Mouse (Mus musculus) hindbrain, postnatal 0 days (tissue): Measurements from ENCODE around the gene Yy1. TPM values are rescaled to one million over a fixed set of nuclear protein-coding genes. Genes with fewer than 3 reads are reported as not detected.

ENCODE experiments used
- ATAC-seq: fragments of 200-750 bp; cut with Nextera tagmentation; 2 replicates; pipeline ENCODE4 v1.8.0; 2017; ENCODE audit warnings: mild to moderate bottlenecking, moderate TSS enrichment, moderate library complexity
- DNase-seq: peaks from one replicate; pipeline ENCODE4 v3.0.0-alpha.2; 2015; ENCODE audit warnings: low spot score
- H3K27ac ChIP-seq: fragments of 300-500 bp; sonication (generic); 2 replicates; pipeline ENCODE4 v1.5.1; 2014; ENCODE audit warnings: mild to moderate bottlenecking
- H3K27me3 ChIP-seq: fragments of 300-500 bp; sonication (generic); 2 replicates; pipeline ENCODE4 v1.6.1; 2014; ENCODE audit warnings: low read length, mixed read lengths; ENCODE audit not compliant: insufficient read depth
- H3K36me3 ChIP-seq: fragments of 300-500 bp; sonication (generic); 2 replicates; pipeline ENCODE4 v1.6.1; 2014; ENCODE audit warnings: low read length, mixed read lengths; ENCODE audit not compliant: insufficient read depth
- H3K4me1 ChIP-seq: fragments of 300-500 bp; sonication (generic); 2 replicates; pipeline ENCODE4 v1.6.1; 2014; ENCODE audit warnings: antibody characterized with exemption, low read length, mixed read lengths; ENCODE audit not compliant: insufficient read depth
- H3K4me2 ChIP-seq: fragments of 300-500 bp; sonication (generic); 2 replicates; pipeline ENCODE4 v1.6.1; 2014; ENCODE audit warnings: low read depth, mild to moderate bottlenecking, low read length, moderate library complexity, mixed read lengths
- H3K4me3 ChIP-seq: fragments of 300-500 bp; sonication (generic); 2 replicates; pipeline ENCODE4 v1.5.1; 2014; ENCODE audit warnings: low read length
- H3K9ac ChIP-seq: fragments of 300-500 bp; sonication (generic); replicated peaks from 2 replicates; pipeline ENCODE4 v1.6.1; 2014; ENCODE audit warnings: mild to moderate bottlenecking, low read length, moderate library complexity, mixed read lengths
- H3K9me3 ChIP-seq: fragments of 300-500 bp; sonication (generic); 2 replicates; pipeline ENCODE4 v1.6.1; 2016; ENCODE audit warnings: low read length, mixed read lengths
- CTCF ChIP-seq: IDR thresholded peaks from 2 replicates; pipeline ENCODE4 v1.5.1; 2016; ENCODE audit warnings: antibody characterized with exemption, control low read depth, low read depth
- WGBS: fragments of 180-500 bp; shearing (Covaris S2); extraction: QIAGEN DNeasy Blood & Tissue Kit; methylation state at CpG from one replicate; pipeline ENCODE4 v1.1.7; 2014; 5-methylcytosine and 5-hydroxymethylcytosine counted together
- polyA plus RNA-seq: library from polyadenylated mRNA; unstranded; fragments of >200 nt; fragmentation: Nextera tagmentation; extraction: Ambion mirVana; gene quantifications from 2 replicates; pipeline ENCODE4 v1.2.1, GENCODE M21; 2015
- total RNA-seq: library from RNA; depleted of rRNA; stranded (reverse); fragments of >200 nt; gene quantifications from 2 replicates; pipeline ENCODE4 v1.2.3, GENCODE M21; 2014

Yy1 gene
- total and polyA plus RNA-seq, 2 experiments from 2014 or later, result 7.9 to 30.2 TPM

DNA sequence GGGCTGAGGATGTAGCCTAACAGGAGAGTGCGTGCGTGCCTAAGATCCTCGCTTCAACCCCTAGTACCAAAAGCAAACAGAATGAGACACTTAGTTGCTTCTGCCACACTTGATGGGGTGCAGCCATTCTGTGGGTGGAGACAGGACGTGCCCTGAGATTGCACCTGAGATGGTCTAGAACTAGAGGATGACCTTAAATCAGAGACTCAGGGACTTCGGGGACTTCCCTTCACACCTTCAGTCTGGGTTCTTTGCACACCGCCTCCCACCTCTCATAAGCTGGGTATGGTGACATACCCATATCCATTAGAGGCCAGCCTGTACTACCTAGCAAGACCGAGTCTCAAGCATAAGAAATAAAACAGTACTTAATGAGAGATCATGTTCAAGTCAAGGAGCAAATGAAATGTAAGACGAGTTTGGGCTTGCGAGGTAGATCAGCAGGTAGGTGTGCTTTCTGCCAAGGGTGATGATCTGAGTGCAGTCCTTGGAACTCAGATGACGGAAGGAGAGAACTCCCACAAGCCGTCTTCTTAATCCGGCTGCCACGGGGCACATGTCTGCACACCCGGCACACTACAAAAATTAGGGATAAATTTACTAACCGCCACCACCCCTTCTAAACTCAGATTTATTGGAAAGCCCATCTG, 31.6 kb downstream of the Yy1 start:
- Histone ChIP-seq H3K4me2 (no peak overlapping the region), H3K27ac (no peak overlapping the region), H3K4me3 (no peak overlapping the region), H3K4me1 (no peaks in the 10 kb centered on the region), H3K36me3 (no peaks in the 10 kb centered on the region), H3K27me3 (no peaks in the 10 kb centered on the region), H3K9ac (no peak overlapping the region), H3K9me3 (no peaks in the 10 kb centered on the region)
- 92% methylated on average over 15 of the region's 15 CpGs for WGBS
- DNase-seq (no peak), ATAC-seq (no peak)
- no peak for TF ChIP-seq CTCF

DNA sequence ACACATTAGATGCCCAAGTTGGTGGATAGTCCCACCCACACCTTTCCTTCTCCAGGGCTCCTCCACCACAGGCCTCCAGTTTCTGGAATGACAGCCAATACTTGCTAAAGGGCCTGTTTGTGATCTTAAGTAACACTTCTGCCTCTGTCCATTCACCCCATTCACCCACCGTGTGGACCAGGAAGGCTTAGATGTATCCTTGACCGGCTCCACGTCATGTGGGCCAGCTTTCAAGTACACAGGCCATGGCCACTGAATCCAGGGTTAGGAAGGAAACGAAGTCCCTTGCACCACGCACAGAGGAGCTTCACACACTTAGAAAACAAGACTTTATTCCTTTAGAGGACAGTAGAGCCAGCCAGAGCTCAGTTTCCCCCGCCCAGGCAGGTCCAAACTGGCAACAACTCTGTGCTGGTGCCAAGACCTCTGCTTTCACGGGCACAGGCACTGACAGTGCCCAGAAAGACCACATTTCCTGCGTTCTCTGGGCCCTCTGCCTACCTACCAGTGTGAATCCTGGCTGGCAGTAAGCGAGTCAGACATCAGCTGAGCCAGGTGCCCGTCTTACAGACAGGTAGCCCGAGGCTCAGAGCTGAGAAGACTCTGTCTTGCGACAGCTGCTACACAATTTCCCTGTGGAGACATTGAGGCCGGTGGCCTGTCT, 32.9 kb downstream of the Yy1 start:
- H3K36me3 ChIP-seq, result no peaks in the 10 kb centered on the region
- H3K4me3 ChIP-seq, result no peak overlapping the region
- ATAC-seq (no peak), DNase-seq (no peak)
- H3K4me1 ChIP-seq, result no peaks in the 10 kb centered on the region
- no peak overlapping the region for H3K9ac ChIP-seq
- H3K27me3 ChIP-seq, result no peaks in the 10 kb centered on the region
- TF ChIP-seq CTCF, result no peak
- WGBS, result 79% methylated on average over 13 of the region's 13 CpGs
- no peak overlapping the region for H3K27ac ChIP-seq
- no peak overlapping the region for H3K4me2 ChIP-seq
- H3K9me3 ChIP-seq, result no peaks in the 10 kb centered on the region

DNA sequence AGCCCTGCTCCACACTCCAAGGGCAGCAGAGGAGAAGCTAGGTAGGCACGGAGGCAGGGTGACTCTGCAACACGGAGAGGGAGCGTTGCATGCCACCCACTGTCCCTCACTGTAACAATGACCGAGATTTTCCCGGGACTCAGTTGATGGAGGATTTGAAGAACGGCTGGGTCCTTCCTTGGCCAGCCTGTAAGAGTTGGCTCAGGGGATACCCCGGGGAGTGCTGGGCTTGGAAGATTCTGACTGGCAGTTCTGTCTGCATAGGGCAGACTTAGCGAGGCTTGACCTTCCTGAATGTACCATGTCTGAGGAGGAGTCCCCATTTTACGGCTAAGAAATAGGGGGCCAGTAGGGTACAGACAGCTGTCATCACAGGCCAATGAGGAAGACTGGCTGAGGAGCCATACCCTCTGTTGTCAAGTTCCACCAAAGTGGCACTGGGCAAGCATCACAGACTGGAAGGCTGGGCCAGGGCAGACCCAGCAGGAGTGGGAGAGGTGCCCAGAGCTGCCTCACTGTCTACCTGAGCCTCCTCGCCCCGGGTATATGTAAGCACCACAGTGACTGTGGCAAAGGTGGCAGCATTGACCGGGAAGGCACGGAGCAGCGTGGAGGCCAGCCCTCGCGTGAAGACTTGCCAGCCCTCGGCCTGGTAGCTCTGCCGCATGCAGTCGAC, 33.6 kb downstream of the Yy1 start:
- H3K9ac ChIP-seq, result no peak overlapping the region
- no peaks in the 10 kb centered on the region for H3K9me3 ChIP-seq
- 87% methylated on average over 19 of the region's 19 CpGs for WGBS
- TF ChIP-seq CTCF, result no peak
- no peaks in the 10 kb centered on the region for H3K4me1 ChIP-seq
- no peaks in the 10 kb centered on the region for H3K27me3 ChIP-seq
- ATAC-seq, result no peak
- H3K27ac ChIP-seq, result no peak overlapping the region
- H3K4me2 ChIP-seq, result no peak overlapping the region
- H3K4me3 ChIP-seq, result no peak overlapping the region
- H3K36me3 ChIP-seq, result no peaks in the 10 kb centered on the region
- DNase-seq, result no peak

DNA sequence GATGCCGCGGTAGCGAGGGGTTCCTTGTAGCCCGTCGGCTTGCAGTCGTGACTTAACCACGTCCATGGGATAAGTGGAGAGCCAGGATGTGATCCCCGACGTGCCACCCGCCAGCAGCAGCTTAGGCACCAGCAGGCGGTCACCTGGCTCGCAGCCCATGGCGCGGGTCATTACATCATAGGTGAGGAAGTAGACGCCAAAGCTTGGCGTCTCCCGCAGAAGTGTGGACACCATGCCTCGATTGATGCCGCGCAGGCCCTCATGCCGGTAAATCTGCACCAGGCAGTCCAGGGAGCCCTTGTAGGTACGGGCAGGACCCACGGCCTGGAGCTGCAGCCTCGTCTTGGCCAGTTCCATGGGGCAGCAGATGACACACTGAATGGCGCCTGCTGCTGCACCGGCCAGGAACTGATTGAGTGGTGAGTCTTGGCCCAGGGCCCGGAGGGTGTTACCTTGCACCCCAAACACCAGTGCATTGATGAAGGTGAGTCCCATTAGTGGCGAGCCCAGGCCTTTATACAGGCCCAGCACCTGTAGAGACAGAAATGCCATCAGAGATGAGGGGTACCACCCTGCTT, 34.3 kb downstream of the Yy1 start:
- H3K9me3 ChIP-seq, result no peaks in the 10 kb centered on the region
- H3K9ac ChIP-seq, result no peak overlapping the region
- no peak overlapping the region for H3K4me3 ChIP-seq
- DNase-seq (no peak), ATAC-seq (no peak)
- H3K4me2 ChIP-seq, result no peak overlapping the region
- no peaks in the 10 kb centered on the region for H3K27me3 ChIP-seq
- no peak overlapping the region for H3K27ac ChIP-seq
- no peak for TF ChIP-seq CTCF
- no peaks in the 10 kb centered on the region for H3K36me3 ChIP-seq
- WGBS, result 92% methylated on average over 28 of the region's 28 CpGs
- peaks cover 3% of the 10 kb centered on the region for H3K4me1 ChIP-seq

DNA sequence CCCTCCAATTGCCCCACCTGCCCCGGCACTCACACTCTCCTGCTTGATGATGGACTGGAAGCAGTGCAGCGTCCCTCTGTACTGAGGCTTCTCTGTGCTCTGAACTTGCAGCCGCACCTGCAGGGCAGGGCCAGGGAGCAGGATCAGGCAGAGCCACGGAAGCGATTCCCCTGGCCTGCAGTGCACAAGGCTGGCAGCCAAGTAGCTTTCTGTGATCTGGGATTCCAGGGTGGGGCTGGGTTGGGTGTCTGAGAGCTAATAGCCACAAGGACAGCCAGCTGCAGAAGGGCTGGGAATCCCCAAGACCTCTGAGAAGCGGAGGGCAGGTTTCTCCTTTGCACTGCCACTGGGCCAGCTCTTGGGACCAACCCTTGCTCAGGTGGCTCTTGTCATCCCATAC, 34.9 kb downstream of the Yy1 start:
- H3K27ac ChIP-seq, result no peak overlapping the region
- no peak overlapping the region for H3K9ac ChIP-seq
- H3K9me3 ChIP-seq, result no peaks in the 10 kb centered on the region
- no peaks in the 10 kb centered on the region for H3K27me3 ChIP-seq
- peaks cover 9% of the 10 kb centered on the region for H3K4me1 ChIP-seq
- no peaks in the 10 kb centered on the region for H3K36me3 ChIP-seq
- DNase-seq (no peak), ATAC-seq (no peak)
- no peak overlapping the region for H3K4me3 ChIP-seq
- TF ChIP-seq CTCF, result no peak
- no peak overlapping the region for H3K4me2 ChIP-seq
- WGBS, result 90% methylated on average over 6 of the region's 6 CpGs

DNA sequence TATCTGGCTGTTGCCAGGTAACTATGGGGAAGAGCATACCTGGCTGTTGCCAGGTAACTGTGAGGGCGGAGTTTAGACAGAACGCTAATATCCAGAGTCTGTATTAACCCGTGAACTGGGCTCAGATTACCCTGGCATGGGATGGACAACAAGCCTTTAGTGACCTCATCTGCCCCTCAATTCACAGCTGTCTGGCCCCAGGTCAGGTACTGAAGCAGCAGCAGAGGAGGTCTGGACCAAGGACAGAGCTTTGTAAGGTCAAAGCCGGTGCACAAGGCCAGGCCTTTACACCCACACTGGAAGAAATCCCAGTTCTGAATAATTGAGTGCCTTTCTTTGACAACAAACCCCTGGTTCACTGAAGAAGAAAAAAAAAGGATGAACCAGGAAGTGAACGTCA, 36.9 kb downstream of the Yy1 start:
- no peak overlapping the region for H3K9ac ChIP-seq
- peaks cover 21% of the 10 kb centered on the region for H3K4me1 ChIP-seq
- no peaks in the 10 kb centered on the region for H3K27me3 ChIP-seq
- WGBS, result 65% methylated on average over 5 of the region's 5 CpGs
- H3K4me2 ChIP-seq, result no peak overlapping the region
- ATAC-seq (no peak), DNase-seq (no peak)
- no peak overlapping the region for H3K4me3 ChIP-seq
- no peak for TF ChIP-seq CTCF
- H3K36me3 ChIP-seq, result no peaks in the 10 kb centered on the region
- H3K27ac ChIP-seq, result no peak overlapping the region
- H3K9me3 ChIP-seq, result no peaks in the 10 kb centered on the region
